Mouse (Mus musculus): ENCODE results near the gene Rtkn. TPM values are rescaled to one million over a fixed set of nuclear protein-coding genes. Genes with fewer than 3 reads are reported as not detected.

Rtkn gene
- polyA plus RNA-seq, 1 experiment: 13.4 TPM

- Histone ChIP-seq H3K4me1 (ENCODE audit: control insufficient read depth, insufficient read depth, low read length) (peaks cover 6% of the 10 kb centered on the region; the same call in 1 of the 2 replicates), H3K27ac (ENCODE audit: insufficient read depth, low read length) (peak overlapping the region; percentile 6; the same call in 1 of the 2 replicates), H3K4me3 (ENCODE audit: insufficient read depth, low read length) (peak overlapping the region; percentile 87)
- TF ChIP-seq POLR2A (IDR thresholded peaks at IDR 0.05; ENCODE audit: low read depth, low read length) (no peak; the same call in 1 of the 2 replicates), CTCF (IDR thresholded peaks at IDR 0.05; ENCODE audit: borderline replicate concordance, insufficient read depth, low read length) (no peak)
Measured at GRCm38 (mm10) chr6:83115682-83116372, 19.4 kb upstream of the Rtkn start.

GRCm38 (mm10) chr6:83116373-83117164 lies 18.7 kb upstream of the Rtkn start:
- TF ChIP-seq CTCF (IDR thresholded peaks at IDR 0.05; ENCODE audit: borderline replicate concordance, insufficient read depth, low read length): no peak
- peak; percentile 17; the same call in 1 of the 2 replicates for TF ChIP-seq POLR2A (IDR thresholded peaks at IDR 0.05; ENCODE audit: low read depth, low read length)
- Histone ChIP-seq H3K27ac (ENCODE audit: insufficient read depth, low read length) (no peak overlapping the region), H3K4me3 (ENCODE audit: insufficient read depth, low read length) (peak overlapping the region; percentile 87), H3K4me1 (ENCODE audit: control insufficient read depth, insufficient read depth, low read length) (peaks cover 6% of the 10 kb centered on the region; the same call in 1 of the 2 replicates)

- TF ChIP-seq POLR2A (IDR thresholded peaks at IDR 0.05; ENCODE audit: low read depth, low read length): no peak
- no peak for TF ChIP-seq CTCF (IDR thresholded peaks at IDR 0.05; ENCODE audit: borderline replicate concordance, insufficient read depth, low read length)
- no peak overlapping the region for H3K27ac ChIP-seq (ENCODE audit: insufficient read depth, low read length)
- no peak overlapping the region for H3K4me3 ChIP-seq (ENCODE audit: insufficient read depth, low read length)
Measured at GRCm38 (mm10) chr6:83117165-83117438, 18.2 kb upstream of the Rtkn start.

GRCm38 (mm10) chr6:83117616-83118015 lies 17.6 kb upstream of the Rtkn start:
- peaks cover 6% of the 10 kb centered on the region; the same call in 1 of the 2 replicates for H3K4me1 ChIP-seq (ENCODE audit: control insufficient read depth, insufficient read depth, low read length)
- no peak for TF ChIP-seq CTCF (IDR thresholded peaks at IDR 0.05; ENCODE audit: borderline replicate concordance, insufficient read depth, low read length)
- TF ChIP-seq POLR2A (IDR thresholded peaks at IDR 0.05; ENCODE audit: low read depth, low read length): 0 out of 2 replicates have a peak, but pooled peaks have one; percentile 21
- H3K4me3 ChIP-seq (ENCODE audit: insufficient read depth, low read length): no peak overlapping the region
- H3K27ac ChIP-seq (ENCODE audit: insufficient read depth, low read length): no peak overlapping the region

More at GRCm38 (mm10) chr6:83117165-83117438, 18.2 kb upstream of the Rtkn start:
- peaks cover 6% of the 10 kb centered on the region; the same call in 1 of the 2 replicates for H3K4me1 ChIP-seq (ENCODE audit: control insufficient read depth, insufficient read depth, low read length)

GRCm38 (mm10) chr6:83118369-83118768 lies 16.9 kb upstream of the Rtkn start:
- Histone ChIP-seq H3K27ac (ENCODE audit: insufficient read depth, low read length) (no peak overlapping the region), H3K4me1 (ENCODE audit: control insufficient read depth, insufficient read depth, low read length) (peaks cover 8% of the 10 kb centered on the region; the same call in 1 of the 2 replicates), H3K4me3 (ENCODE audit: insufficient read depth, low read length) (no peak overlapping the region)
- peak; percentile 6; the same call in 1 of the 2 replicates for TF ChIP-seq POLR2A (IDR thresholded peaks at IDR 0.05; ENCODE audit: low read depth, low read length)
- no peak for TF ChIP-seq CTCF (IDR thresholded peaks at IDR 0.05; ENCODE audit: borderline replicate concordance, insufficient read depth, low read length)

- no peak for TF ChIP-seq CTCF (IDR thresholded peaks at IDR 0.05; ENCODE audit: borderline replicate concordance, insufficient read depth, low read length)
- peak; percentile 24; the same call in 1 of the 2 replicates for TF ChIP-seq POLR2A (IDR thresholded peaks at IDR 0.05; ENCODE audit: low read depth, low read length)
- H3K4me3 ChIP-seq (ENCODE audit: insufficient read depth, low read length): no peak overlapping the region
- no peak overlapping the region for H3K27ac ChIP-seq (ENCODE audit: insufficient read depth, low read length)
- peaks cover 9% of the 10 kb centered on the region; the same call in 1 of the 2 replicates for H3K4me1 ChIP-seq (ENCODE audit: control insufficient read depth, insufficient read depth, low read length)
Measured at GRCm38 (mm10) chr6:83118825-83119733, 16.2 kb upstream of the Rtkn start.

GRCm38 (mm10) chr6:83119734-83120051 lies 15.6 kb upstream of the Rtkn start:
- Histone ChIP-seq H3K27ac (ENCODE audit: insufficient read depth, low read length) (no peak overlapping the region), H3K4me3 (ENCODE audit: insufficient read depth, low read length) (no peak overlapping the region), H3K4me1 (ENCODE audit: control insufficient read depth, insufficient read depth, low read length) (peaks cover 10% of the 10 kb centered on the region; the same call in 1 of the 2 replicates)
- no peak for TF ChIP-seq POLR2A (IDR thresholded peaks at IDR 0.05; ENCODE audit: low read depth, low read length)
- TF ChIP-seq CTCF (IDR thresholded peaks at IDR 0.05; ENCODE audit: borderline replicate concordance, insufficient read depth, low read length): no peak

GRCm38 (mm10) chr6:83120930-83121862 lies 14.1 kb upstream of the Rtkn start, which contains the start of gene Wbp1:
Wbp1 (minus strand) TSS chr6:83121559.
- TF ChIP-seq CTCF (IDR thresholded peaks at IDR 0.05; ENCODE audit: borderline replicate concordance, insufficient read depth, low read length) (no peak), POLR2A (IDR thresholded peaks at IDR 0.05; ENCODE audit: low read depth, low read length) (peak; percentile 77)
- peaks cover 10% of the 10 kb centered on the region; the same call in 1 of the 2 replicates for H3K4me1 ChIP-seq (ENCODE audit: control insufficient read depth, insufficient read depth, low read length)

More at GRCm38 (mm10) chr6:83120930-83121862, 14.1 kb upstream of the Rtkn start, which contains the start of gene Wbp1:
- peak within 1 kb of the TSS; percentile 95 for H3K4me3 ChIP-seq (ENCODE audit: insufficient read depth, low read length)
- peak within 1 kb of the TSS; percentile 76 for H3K27ac ChIP-seq (ENCODE audit: insufficient read depth, low read length)

All from embryonic fibroblast, embryonic 13.5 days (primary cell).